Mouse (Mus musculus): ENCODE measurements around the gene Oaz1. TPM values are rescaled to one million over a fixed set of nuclear protein-coding genes. Genes with fewer than 3 reads are reported as not detected.

The Oaz1 gene
- 1,197 and 1,370 TPM in 2 replicates for polyA plus RNA-seq (2012; rRNA removed)

DNA sequence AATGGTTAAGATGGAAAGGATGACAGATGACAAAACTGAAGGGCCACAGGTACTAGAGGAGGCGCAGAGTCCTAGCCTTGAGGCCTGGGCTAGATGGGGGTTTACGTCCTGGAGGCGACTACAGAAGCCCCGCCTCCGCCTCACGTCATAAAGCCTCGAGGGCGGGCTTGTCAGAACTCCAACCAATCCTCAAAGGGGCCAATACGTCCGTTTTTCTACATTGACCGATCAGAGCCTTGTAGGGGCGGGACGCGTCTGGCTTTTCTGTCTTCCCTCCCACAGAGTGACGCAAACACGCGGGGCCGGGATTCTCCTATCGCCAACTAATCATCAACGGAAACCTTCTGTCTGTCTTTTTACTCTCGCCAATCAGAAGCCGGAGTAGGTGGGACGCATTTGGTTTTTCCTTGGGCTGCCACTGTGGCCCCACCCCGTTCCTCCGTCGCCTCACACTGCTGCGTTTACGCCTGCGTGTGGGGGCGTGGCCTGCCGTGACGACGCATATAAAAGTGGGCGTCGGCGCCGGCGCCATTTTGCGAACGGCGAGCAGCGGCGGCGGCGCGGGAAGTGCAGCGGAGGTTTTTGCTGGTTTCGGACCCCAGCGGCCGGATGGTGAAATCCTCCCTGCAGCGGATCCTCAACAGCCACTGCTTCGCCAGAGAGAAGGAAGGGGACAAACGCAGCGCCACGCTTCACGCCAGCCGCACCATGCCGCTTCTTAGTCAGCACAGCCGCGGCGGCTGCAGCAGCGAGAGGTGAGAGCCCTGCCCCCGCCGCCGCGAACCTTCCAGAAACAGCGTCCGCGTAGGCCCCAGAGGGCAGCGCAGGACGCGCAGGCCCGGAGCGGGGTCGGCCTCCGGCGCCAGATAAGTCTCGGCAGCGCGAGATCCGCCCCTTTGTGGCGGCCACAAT, at the start of gene Oaz1:
TSS of gene Oaz1 (plus strand) at position 506 of the 912 bp plus-strand sequence.

DNA sequence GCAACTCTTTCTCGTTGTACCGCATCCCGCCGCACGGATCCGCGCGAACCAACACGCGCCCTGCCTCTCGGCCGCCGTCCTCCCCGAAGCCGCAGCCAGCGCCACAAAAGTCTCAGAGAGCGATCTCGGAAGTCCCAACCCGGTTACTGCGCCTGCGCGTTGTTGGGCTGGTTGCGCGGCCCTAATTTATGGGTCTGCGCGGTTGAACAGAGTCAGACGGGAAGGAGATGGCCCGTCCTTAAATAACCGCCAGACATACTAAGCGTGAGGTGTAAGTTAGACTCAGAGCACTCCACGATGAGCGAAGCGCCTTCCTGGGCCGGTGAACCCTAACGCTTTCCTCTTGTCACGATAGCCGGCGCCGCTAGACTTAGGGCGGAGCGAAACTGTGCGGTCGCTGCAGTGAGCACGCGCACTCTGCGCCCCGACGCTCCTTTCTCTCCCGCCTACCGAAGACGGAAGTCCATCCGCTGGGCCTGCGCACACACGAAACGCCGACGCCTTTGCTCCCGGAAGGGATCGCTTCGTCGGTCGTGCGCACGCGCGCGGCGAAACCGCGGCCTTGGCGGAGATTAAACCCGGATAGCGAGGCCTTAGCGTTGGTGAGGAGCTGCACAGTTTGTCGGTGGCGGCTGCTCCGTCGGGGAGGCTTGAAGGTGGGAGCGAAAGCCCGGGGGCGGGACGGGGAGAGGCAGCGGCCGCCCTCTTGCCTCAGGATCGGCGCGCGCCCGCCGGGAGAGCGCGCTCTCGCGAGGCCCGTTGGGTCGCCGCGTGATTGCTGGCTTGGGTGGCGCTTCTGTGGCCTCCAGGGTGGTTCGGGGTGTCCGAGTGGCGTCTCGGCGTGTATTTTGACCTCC, 28.1 kb upstream of the Oaz1 start, which contains the start of the genes Sf3a2 and Plekhj1:
TSS of gene Sf3a2 (plus strand) at position 49 of the 857 bp plus-strand sequence.
TSS of gene Plekhj1 (minus strand) at position 477 of the 857 bp plus-strand sequence.

DNA sequence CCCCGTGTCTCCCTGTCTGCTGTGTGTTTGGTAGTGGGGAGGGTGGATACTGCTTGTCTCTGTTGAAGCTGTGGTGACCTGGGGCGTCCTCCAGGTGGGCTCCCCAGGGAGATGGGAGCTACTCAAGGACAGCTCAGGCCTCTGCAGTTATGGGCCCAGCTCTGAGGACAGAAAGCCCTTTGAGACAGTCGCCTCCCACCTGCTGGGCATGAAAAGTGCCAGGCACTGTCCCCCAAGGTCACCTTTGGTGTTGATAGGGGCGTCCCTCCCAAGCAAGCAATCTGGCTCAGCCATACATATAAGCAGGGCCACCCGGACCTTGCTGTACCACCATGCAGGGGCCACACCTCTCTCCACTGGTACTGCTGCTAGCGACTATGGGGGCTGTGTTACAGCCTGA, 21.5 kb upstream of the Oaz1 start, which contains the start of gene Amh:
TSS of gene Amh (plus strand) at position 328 of the 400 bp plus-strand sequence.

DNA sequence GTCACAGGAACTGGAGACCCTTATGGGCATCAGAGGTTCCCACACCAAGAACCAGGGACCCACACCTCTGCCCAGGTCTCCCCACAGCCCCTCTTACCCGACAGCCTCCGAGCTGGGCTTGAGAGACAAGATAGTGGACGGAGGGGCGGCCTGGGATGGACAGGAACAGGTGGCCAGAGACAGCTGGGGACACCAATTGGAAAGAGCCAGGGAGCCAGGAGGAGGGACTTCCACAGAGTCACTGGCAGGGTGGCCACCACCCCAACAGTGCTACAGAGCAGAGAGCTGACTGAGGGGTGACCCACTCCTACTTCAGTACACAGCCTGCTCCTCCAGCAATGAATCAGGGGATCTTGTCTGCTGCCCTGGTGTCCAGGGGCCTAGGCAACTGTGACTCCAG, 13.1 kb upstream of the Oaz1 start, which contains the start of gene Jsrp1:
TSS of gene Jsrp1 (minus strand) at position 133 of the 400 bp plus-strand sequence.

DNA sequence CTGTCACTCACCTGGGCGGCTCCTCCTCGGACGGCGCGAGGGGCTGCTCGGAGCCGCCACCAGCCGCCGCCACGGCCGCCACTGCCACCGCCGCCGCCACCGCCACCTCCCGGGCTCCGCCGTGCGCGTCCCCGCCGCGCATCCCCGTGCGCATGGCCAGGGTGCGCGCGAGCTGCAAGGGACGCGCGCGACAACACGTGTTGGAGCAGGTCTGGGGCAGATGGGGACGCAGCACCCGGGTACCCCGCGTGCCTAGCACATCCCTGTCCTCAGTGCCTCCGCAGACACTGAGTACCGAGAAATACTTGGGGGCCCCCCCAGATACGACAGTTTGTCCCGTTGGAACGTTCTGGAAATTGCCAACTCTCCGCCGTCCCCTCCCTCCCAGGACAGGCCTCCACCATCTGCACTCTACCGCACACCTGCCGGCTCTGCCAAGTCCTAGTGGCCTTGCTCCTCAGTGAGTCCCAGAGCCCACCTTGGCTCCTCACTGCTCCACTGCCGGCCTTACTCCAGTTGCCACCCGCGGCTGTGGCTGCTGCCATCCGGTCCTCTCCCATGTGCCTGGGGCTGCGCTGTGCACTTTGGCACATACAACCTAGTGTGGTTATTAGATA, 17.6 kb downstream of the Oaz1 start, which contains the start of gene Lingo3:
TSS of gene Lingo3 (minus strand) at position 109 of the 617 bp plus-strand sequence.

DNA sequence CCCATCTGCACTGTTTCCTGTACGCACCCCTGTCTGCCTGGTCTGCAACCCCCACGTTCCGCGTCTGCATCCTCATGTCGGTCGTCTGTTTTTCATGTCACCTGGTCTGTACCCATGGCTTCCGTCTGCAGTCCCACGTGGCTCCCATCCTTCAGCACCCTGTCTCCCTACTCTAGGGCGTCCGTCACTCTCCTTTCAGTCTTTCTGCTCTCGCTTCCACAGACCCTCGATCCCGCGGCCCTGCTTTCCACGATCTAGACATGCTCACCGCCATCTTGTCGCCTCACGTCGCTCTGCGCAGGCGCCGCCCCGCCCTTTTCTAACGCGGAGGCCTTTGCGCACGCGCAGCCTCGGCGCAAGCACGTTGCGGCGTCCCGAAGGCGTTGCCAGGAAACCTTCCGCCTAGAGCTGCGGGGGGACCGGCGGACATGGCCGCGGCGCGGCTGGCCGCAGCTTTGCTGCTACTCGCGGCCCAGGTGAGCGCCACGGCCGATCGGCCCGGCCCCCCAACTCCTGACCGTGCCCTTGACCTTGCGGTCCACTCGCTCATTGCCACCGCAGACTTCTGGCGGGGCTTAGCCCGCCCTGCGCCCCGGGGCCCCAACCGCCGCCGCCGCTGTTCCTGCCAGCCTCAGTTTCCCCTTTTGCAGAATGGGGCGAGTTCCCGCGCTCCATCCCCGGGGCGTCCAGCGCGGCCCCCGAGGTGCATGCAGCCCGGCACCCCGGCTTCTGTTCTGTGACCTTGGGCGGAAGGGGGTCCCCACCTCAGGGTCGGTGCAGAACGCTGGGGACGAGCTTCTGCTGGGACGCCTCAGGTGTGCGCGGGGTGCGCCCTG, 28.7 kb downstream of the Oaz1 start, which contains the start of the genes Lsm7 and Sppl2b:
TSS of gene Lsm7 (minus strand) at position 297 of the 836 bp plus-strand sequence.
TSS of gene Sppl2b (plus strand) at position 363 of the 836 bp plus-strand sequence.

DNA sequence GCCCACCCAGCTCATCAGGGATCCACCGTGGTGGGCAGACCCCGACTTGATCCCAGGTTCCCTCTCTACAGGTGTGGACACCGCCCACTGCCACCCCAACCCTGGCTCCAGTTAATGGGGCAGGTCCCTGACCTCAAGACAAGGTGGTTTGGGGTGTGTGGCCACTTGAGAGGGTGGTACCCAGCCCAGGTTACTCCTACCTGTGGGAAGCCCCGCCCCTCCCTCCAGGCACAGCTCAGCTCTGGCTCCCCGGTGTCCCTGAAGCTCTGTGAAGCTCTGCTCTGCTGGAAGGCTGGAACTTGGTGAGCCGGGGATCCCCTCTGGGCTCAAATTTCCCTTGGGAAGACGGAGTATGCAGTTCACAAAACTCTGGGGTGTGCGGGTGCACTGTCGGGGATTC, 45.1 kb downstream of the Oaz1 start, which contains the start of gene Tmprss9:
TSS of gene Tmprss9 (plus strand) at position 268 of the 400 bp plus-strand sequence.

Other genes starting within 250 kb of the Oaz1 start
- gene Klf16, start 249.3 kb upstream of the Oaz1 start, polyA plus RNA-seq (2012; rRNA removed), result 57.0 and 74.9 TPM in 2 replicates
- gene Abhd17a, start 236.3 kb upstream of the Oaz1 start, polyA plus RNA-seq (2012; rRNA removed), result 395 and 572 TPM in 2 replicates
- 130 and 147 TPM in 2 replicates for gene Scamp4, start 223.8 kb upstream of the Oaz1 start, polyA plus RNA-seq (2012; rRNA removed)
- gene Adat3, start 223.8 kb upstream of the Oaz1 start, polyA plus RNA-seq (2012; rRNA removed), result 31.5 and 40.6 TPM in 2 replicates
- gene Gm49322, start 220.6 kb upstream of the Oaz1 start, polyA plus RNA-seq (2012; rRNA removed), result 4.1 and 4.6 TPM in 2 replicates
- 331 and 342 TPM in 2 replicates for gene Csnk1g2, start 203.8 kb upstream of the Oaz1 start, polyA plus RNA-seq (2012; rRNA removed)
- gene Btbd2, start 169.6 kb upstream of the Oaz1 start, polyA plus RNA-seq (2012; rRNA removed), result 158 and 164 TPM in 2 replicates
- gene Mknk2, start 148.5 kb upstream of the Oaz1 start, polyA plus RNA-seq (2012; rRNA removed), result 264 and 300 TPM in 2 replicates
- 39.8 and 44.2 TPM in 2 replicates for gene Mob3a, start 124.7 kb upstream of the Oaz1 start, polyA plus RNA-seq (2012; rRNA removed)
- 58.7 and 66.7 TPM in 2 replicates for gene Izumo4, start 124.5 kb upstream of the Oaz1 start, polyA plus RNA-seq (2012; rRNA removed)
- 146 and 168 TPM in 2 replicates for gene Ap3d1, start 84.4 kb upstream of the Oaz1 start, polyA plus RNA-seq (2012; rRNA removed)
- 45.9 and 51.9 TPM in 2 replicates for gene Dot1l, start 71.5 kb upstream of the Oaz1 start, polyA plus RNA-seq (2012; rRNA removed)
- gene Sf3a2, start 28.5 kb upstream of the Oaz1 start, polyA plus RNA-seq (2012; rRNA removed), result 70.1 and 97.6 TPM in 2 replicates
- 86.4 and 95.0 TPM in 2 replicates for gene Plekhj1, start 28.0 kb upstream of the Oaz1 start, polyA plus RNA-seq (2012; rRNA removed)
- gene Amh, start 21.4 kb upstream of the Oaz1 start, polyA plus RNA-seq (2012; rRNA removed), result 323 and 349 TPM in 2 replicates
- gene Jsrp1, start 13.2 kb upstream of the Oaz1 start, polyA plus RNA-seq (2012; rRNA removed), result 1.9 and 2.4 TPM in 2 replicates
- 0.14 and 0.44 TPM in 2 replicates for gene Lingo3, start 17.4 kb downstream of the Oaz1 start, polyA plus RNA-seq (2012; rRNA removed)
- gene Lsm7, start 28.6 kb downstream of the Oaz1 start, polyA plus RNA-seq (2012; rRNA removed), result 183 and 185 TPM in 2 replicates
- 152 and 173 TPM in 2 replicates for gene Sppl2b, start 28.6 kb downstream of the Oaz1 start, polyA plus RNA-seq (2012; rRNA removed)
- gene Tmprss9, start 45.2 kb downstream of the Oaz1 start, polyA plus RNA-seq (2012; rRNA removed), result 0.85 and 0.89 TPM in 2 replicates
- gene Timm13, start 74.3 kb downstream of the Oaz1 start, polyA plus RNA-seq (2012; rRNA removed), result 253 and 261 TPM in 2 replicates
- 30.4 and 33.2 TPM in 2 replicates for gene Lmnb2, start 91.6 kb downstream of the Oaz1 start, polyA plus RNA-seq (2012; rRNA removed)
- 61.8 and 62.6 TPM in 2 replicates for gene Gadd45b, start 103.4 kb downstream of the Oaz1 start, polyA plus RNA-seq (2012; rRNA removed)
- 5.9 and 6.7 TPM in 2 replicates for gene Gng7, start 188.3 kb downstream of the Oaz1 start, polyA plus RNA-seq (2012; rRNA removed)
- 0.20 and 0.25 TPM in 2 replicates for gene Diras1, start 199.0 kb downstream of the Oaz1 start, polyA plus RNA-seq (2012; rRNA removed)
- gene Slc39a3, start 210.8 kb downstream of the Oaz1 start, polyA plus RNA-seq (2012; rRNA removed), result 54.7 and 57.3 TPM in 2 replicates
- 318 and 335 TPM in 2 replicates for gene Sgta, start 233.5 kb downstream of the Oaz1 start, polyA plus RNA-seq (2012; rRNA removed)
- 133 and 135 TPM in 2 replicates for gene Thop1, start 243.4 kb downstream of the Oaz1 start, polyA plus RNA-seq (2012; rRNA removed)

Measured in ovary, adult 2 months (tissue).